Mouse (Mus musculus) cerebellum, postnatal 14 days (tissue): Measurements from ENCODE around the gene Dbnl.
A peak's percentile ranks its signal among the peaks of the same experiment; 100 is the strongest.

Source experiments
- DNase-seq, 2 experiments: peaks; one replicate each; pipeline ENCODE4 v3.0.0; 2021; ENCODE audit warnings: mixed read lengths in 2 of 2

Gene Dbnl

GRCm38 (mm10) chr11:5837251-5838246 lies 49.3 kb downstream of the Dbnl start, which contains the start of gene Polm:
Gene Polm, minus strand, starts transcription at chr11:5838016.
- peak; percentile 94 to 95 for DNase-seq

DNA sequence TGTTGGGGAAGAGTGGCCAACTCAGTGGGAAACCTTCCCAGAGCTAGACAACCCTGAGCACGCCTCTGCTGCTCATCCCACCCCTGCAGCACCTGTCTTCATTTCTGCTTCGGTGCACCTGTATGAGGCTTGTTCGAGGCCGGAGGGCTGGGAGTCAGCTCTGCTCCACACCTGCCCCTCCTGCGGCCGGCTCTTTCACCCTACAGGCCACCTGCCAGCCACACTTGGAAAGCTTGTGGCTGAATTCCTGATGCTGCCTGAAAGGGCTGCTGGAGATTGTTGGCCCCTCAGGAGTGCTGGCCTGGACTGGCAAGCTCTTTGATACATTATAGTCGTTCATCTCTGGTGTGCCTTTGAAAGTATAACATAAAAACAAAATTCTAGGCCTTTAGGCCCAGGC lies 52.1 kb downstream of the Dbnl start:
- DNase-seq: no peak

DNA sequence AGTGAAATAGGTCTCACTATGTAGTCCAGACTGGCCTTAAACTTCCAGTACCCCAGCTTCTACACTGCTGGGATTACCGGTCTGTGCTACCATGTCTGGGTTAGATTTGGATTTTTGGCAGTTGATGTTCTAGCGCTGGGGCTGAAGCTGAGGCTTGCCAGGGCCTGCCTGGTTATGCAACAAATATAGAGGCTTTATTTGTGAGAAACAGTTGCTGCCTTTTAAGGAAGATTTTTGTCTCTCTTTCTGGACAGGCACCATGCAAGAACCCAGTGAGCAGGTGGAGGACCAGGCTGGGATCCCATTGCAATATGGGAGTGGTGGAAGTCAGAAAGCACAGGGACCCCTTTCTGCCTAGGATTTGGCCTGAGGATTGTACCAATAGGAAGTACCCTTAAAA lies 53.5 kb downstream of the Dbnl start:
- DNase-seq: no peak

DNA sequence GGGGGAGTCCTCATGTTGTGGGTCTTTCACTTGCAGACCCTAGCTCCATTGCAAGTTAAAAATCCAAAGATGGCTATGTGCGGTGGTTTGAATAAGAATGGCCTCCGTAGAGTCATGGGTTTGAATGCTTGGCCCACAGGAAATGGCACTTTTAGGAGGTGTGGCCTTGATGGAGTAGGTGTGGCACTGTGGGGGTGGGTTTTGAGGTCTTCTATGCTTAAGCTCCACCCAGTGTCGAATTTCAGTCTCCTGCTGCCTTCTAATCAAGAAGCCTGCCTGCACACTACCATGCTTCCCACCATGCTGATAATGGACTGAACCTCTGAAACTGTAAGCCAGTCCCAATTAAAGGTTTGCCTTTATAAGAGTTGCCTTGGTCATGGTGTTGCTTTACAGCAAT lies 54.8 kb downstream of the Dbnl start:
- no peak for DNase-seq

DNA sequence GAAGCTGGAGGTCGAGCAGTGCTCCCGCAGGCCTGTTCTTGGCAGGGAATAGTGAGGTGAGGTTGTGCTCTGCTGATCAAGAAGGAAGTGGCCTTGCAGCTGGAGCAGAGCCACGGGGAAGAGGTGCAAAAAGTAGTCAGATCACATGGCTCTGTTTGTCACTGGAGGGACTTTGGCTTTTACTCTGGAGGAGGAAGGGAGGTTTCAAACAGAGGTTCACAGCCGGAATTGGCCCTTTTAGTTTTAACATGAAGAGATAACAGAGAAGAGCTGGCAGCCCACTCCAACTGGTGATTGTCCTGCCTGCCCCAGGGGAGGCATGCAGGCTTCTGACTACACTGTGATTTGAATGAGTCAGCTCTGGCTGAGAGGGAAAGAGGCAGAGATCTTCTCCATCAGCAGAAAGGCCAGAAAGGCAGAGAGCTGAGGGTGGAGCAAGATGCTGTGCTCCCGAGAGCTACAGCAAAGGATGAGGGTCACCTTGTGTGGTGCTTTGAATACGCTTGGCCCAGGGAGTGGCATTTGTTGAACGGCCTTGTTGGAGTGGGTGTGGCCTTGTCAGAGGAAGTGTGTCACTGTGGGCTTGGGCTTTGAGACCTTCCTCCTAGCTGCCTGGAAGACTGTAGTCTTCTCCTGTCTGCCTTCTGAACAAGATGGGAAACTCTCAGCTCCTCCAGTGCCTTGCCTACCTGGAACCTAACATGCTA lies 58.5 kb downstream of the Dbnl start:
- DNase-seq: no peak

DNA sequence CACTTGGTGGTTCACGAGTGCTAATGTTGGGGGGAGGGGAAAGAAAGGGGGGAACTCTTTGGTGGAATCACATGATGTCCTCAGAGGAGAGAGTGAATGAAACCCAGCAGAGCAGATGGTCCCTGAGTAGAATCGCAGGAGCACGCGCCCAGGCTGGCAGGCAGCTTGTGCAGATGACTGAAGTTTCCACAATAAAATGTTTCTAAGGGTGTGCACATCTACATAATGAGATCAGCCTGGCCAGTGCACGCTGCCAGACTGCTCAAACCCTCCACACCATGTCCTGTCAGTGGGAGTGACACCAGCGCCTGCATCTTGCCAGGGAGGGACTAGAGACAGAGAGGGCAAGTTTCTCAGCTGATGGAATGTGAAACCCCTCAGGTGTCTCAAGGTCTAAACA lies 60.5 kb downstream of the Dbnl start:
- DNase-seq: no peak

DNA sequence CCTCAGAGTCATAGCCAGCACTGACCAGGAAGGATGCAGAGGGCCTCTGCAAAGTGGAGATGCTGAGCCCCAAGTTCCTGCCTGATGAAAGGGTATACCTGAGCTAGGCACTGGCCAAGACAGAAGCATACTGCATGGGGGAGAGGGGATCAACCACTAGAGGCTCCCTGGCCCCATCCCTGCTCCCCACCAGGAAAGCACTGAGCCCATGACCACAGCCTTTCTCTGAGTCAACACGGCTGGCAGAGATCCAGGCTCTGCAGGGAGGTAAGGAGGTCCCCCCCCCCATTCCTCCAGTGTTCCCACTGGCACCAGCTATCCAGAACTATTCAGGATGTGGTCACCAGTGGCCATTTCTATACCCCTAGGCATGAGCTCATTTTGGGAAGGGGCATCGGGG lies 61.0 kb downstream of the Dbnl start:
- DNase-seq: peak in 1 of 2 experiments; percentile 40

GRCm38 (mm10) chr11:5850452-5850851 lies 62.2 kb downstream of the Dbnl start:
- DNase-seq: no peak
